Mouse (Mus musculus): Measurements from ENCODE around the gene Ctbp1. TPM values are rescaled to one million over a fixed set of nuclear protein-coding genes. Genes with fewer than 3 reads are reported as not detected.

Gene Ctbp1
- polyA plus RNA-seq (2015; fragmentation: Nextera tagmentation; extraction: Ambion mirVana), result 484 and 489 TPM in 2 replicates

- under 1% methylated on average over 19 of the region's 57 CpGs for WGBS
- Histone ChIP-seq H3K27ac (replicated peaks) (peak within 1 kb of the TSS; percentile 99), H3K4me3 (peak within 1 kb of the TSS; percentile 77), H3K9me3 (no peaks in the 10 kb centered on the region), H3K36me3 (no peaks in the 10 kb centered on the region), H3K4me1 (replicated peaks) (peaks cover 42% of the 10 kb centered on the region), H3K27me3 (no peaks in the 10 kb centered on the region), H3K4me2 (peak within 1 kb of the TSS; percentile 79), H3K9ac (peak within 1 kb of the TSS; percentile 94)
- ATAC-seq (ENCODE audit: low FRiP score, low read depth), result peak; percentile 91
These were observed at the start of gene Ctbp1 for GRCm38 (mm10) chr5:33274953-33275454. TSS of gene Ctbp1 (minus strand) at chr5:33274994.

- H3K9ac ChIP-seq, result no peak overlapping the region
- H3K4me1 ChIP-seq (replicated peaks), result no peaks in the 10 kb centered on the region
- no peak overlapping the region for H3K4me2 ChIP-seq
- no peak overlapping the region for H3K27ac ChIP-seq (replicated peaks)
- no peaks in the 10 kb centered on the region for H3K27me3 ChIP-seq
- no peaks in the 10 kb centered on the region for H3K9me3 ChIP-seq
- no peaks in the 10 kb centered on the region for H3K36me3 ChIP-seq
- WGBS, result 34% methylated on average over 2 of the region's 2 CpGs
- no peak for ATAC-seq (ENCODE audit: low FRiP score, low read depth)
- no peak overlapping the region for H3K4me3 ChIP-seq
These were observed 49.7 kb upstream of the Ctbp1 start for GRCm38 (mm10) chr5:33324491-33324890.

GRCm38 (mm10) chr5:33312192-33312591 lies 37.4 kb upstream of the Ctbp1 start:
- no peak for ATAC-seq (ENCODE audit: low FRiP score, low read depth)
- 77% methylated on average over 7 of the region's 7 CpGs for WGBS
- H3K9me3 ChIP-seq, result no peaks in the 10 kb centered on the region
- H3K4me2 ChIP-seq, result no peak overlapping the region
- no peak overlapping the region for H3K27ac ChIP-seq (replicated peaks)
- no peaks in the 10 kb centered on the region for H3K4me1 ChIP-seq (replicated peaks)
- no peaks in the 10 kb centered on the region for H3K36me3 ChIP-seq
- no peak overlapping the region for H3K4me3 ChIP-seq
- H3K27me3 ChIP-seq, result no peaks in the 10 kb centered on the region
- H3K9ac ChIP-seq, result no peak overlapping the region

- no peak for ATAC-seq (ENCODE audit: low FRiP score, low read depth)
These were observed 36.1 kb upstream of the Ctbp1 start for GRCm38 (mm10) chr5:33310704-33311462.

GRCm38 (mm10) chr5:33301801-33302200 lies 27.0 kb upstream of the Ctbp1 start:
- Histone ChIP-seq H3K9me3 (no peaks in the 10 kb centered on the region), H3K4me2 (no peak overlapping the region), H3K27ac (replicated peaks) (no peak overlapping the region), H3K4me1 (replicated peaks) (no peaks in the 10 kb centered on the region), H3K27me3 (no peaks in the 10 kb centered on the region), H3K9ac (no peak overlapping the region), H3K4me3 (no peak overlapping the region), H3K36me3 (no peaks in the 10 kb centered on the region)
- WGBS, result 87% methylated on average over 2 of the region's 2 CpGs
- ATAC-seq (ENCODE audit: low FRiP score, low read depth), result no peak

More at GRCm38 (mm10) chr5:33310704-33311462, 36.1 kb upstream of the Ctbp1 start:
- Histone ChIP-seq H3K9me3 (no peaks in the 10 kb centered on the region), H3K27me3 (no peaks in the 10 kb centered on the region), H3K4me2 (no peak overlapping the region), H3K4me3 (no peak overlapping the region), H3K4me1 (replicated peaks) (no peaks in the 10 kb centered on the region), H3K27ac (replicated peaks) (no peak overlapping the region), H3K36me3 (no peaks in the 10 kb centered on the region), H3K9ac (no peak overlapping the region)
- 64% methylated on average over 3 of the region's 3 CpGs for WGBS

GRCm38 (mm10) chr5:33297164-33297563 lies 22.4 kb upstream of the Ctbp1 start:
- Histone ChIP-seq H3K9ac (no peak overlapping the region), H3K9me3 (no peaks in the 10 kb centered on the region), H3K4me3 (no peak overlapping the region), H3K4me1 (replicated peaks) (peaks cover 11% of the 10 kb centered on the region; the same call in 1 of the 2 replicates), H3K4me2 (no peak overlapping the region), H3K36me3 (no peaks in the 10 kb centered on the region), H3K27ac (replicated peaks) (no peak overlapping the region), H3K27me3 (no peaks in the 10 kb centered on the region)
- WGBS, result 73% methylated on average over 6 of the region's 6 CpGs
- no peak for ATAC-seq (ENCODE audit: low FRiP score, low read depth)

- ATAC-seq (ENCODE audit: low FRiP score, low read depth), result peak; percentile 56; the same call in 1 of the 2 replicates
- H3K9me3 ChIP-seq, result no peaks in the 10 kb centered on the region
- peak overlapping the region; percentile 42 for H3K27ac ChIP-seq (replicated peaks)
- peak overlapping the region; percentile 28 for H3K4me2 ChIP-seq
- H3K27me3 ChIP-seq, result no peaks in the 10 kb centered on the region
- no peaks in the 10 kb centered on the region for H3K36me3 ChIP-seq
- no peak overlapping the region for H3K9ac ChIP-seq
- peaks cover 11% of the 10 kb centered on the region; the same call in 1 of the 2 replicates for H3K4me1 ChIP-seq (replicated peaks)
- 26% methylated on average over 16 of the region's 16 CpGs for WGBS
- no peak overlapping the region for H3K4me3 ChIP-seq
These were observed 19.1 kb upstream of the Ctbp1 start for GRCm38 (mm10) chr5:33293796-33294430.

- H3K27me3 ChIP-seq, result no peaks in the 10 kb centered on the region
- no peak overlapping the region for H3K27ac ChIP-seq (replicated peaks)
- H3K9me3 ChIP-seq, result no peaks in the 10 kb centered on the region
- H3K4me3 ChIP-seq, result no peak overlapping the region
- H3K36me3 ChIP-seq, result no peaks in the 10 kb centered on the region
- no peak for ATAC-seq (ENCODE audit: low FRiP score, low read depth)
- 0 out of 2 replicates have a peak, but pooled peaks cover 5% of the 10 kb centered on the region for H3K4me1 ChIP-seq (replicated peaks)
- H3K9ac ChIP-seq, result no peak overlapping the region
- no peak overlapping the region for H3K4me2 ChIP-seq
- 66% methylated on average over 7 of the region's 7 CpGs for WGBS
These were observed 9.2 kb upstream of the Ctbp1 start for GRCm38 (mm10) chr5:33283951-33284350.

- Histone ChIP-seq H3K4me1 (replicated peaks) (0 out of 2 replicates have a peak, but pooled peaks cover 5% of the 10 kb centered on the region), H3K27me3 (no peaks in the 10 kb centered on the region), H3K27ac (replicated peaks) (no peak overlapping the region), H3K36me3 (no peaks in the 10 kb centered on the region), H3K9ac (no peak overlapping the region), H3K4me3 (no peak overlapping the region), H3K9me3 (no peaks in the 10 kb centered on the region), H3K4me2 (no peak overlapping the region)
- no peak for ATAC-seq (ENCODE audit: low FRiP score, low read depth)
- WGBS, result 94% methylated on average over 1 of the region's 1 CpGs
These were observed 6.6 kb upstream of the Ctbp1 start for GRCm38 (mm10) chr5:33281428-33281827.

GRCm38 (mm10) chr5:33278950-33279349 lies 4.2 kb upstream of the Ctbp1 start:
- Histone ChIP-seq H3K4me1 (replicated peaks) (peaks cover 7% of the 10 kb centered on the region), H3K27ac (replicated peaks) (no peak overlapping the region), H3K36me3 (no peaks in the 10 kb centered on the region), H3K27me3 (no peaks in the 10 kb centered on the region), H3K4me2 (no peak overlapping the region), H3K9me3 (no peaks in the 10 kb centered on the region), H3K4me3 (no peak overlapping the region), H3K9ac (no peak overlapping the region)
- WGBS, result 50% methylated on average over 5 of the region's 5 CpGs
- ATAC-seq (ENCODE audit: low FRiP score, low read depth), result no peak

- Histone ChIP-seq H3K9me3 (no peaks in the 10 kb centered on the region), H3K4me1 (replicated peaks) (peaks cover 21% of the 10 kb centered on the region), H3K27ac (replicated peaks) (no peak overlapping the region), H3K4me3 (no peak overlapping the region), H3K36me3 (no peaks in the 10 kb centered on the region), H3K27me3 (no peaks in the 10 kb centered on the region), H3K9ac (no peak overlapping the region), H3K4me2 (no peak overlapping the region)
- 85% methylated on average over 2 of the region's 2 CpGs for WGBS
- ATAC-seq (ENCODE audit: low FRiP score, low read depth), result no peak
These were observed 2.5 kb upstream of the Ctbp1 start for GRCm38 (mm10) chr5:33277286-33277685.

- peak overlapping the region; percentile 93 for H3K9ac ChIP-seq
- no peaks in the 10 kb centered on the region for H3K27me3 ChIP-seq
- peaks cover 35% of the 10 kb centered on the region for H3K4me1 ChIP-seq (replicated peaks)
- H3K27ac ChIP-seq (replicated peaks), result peak overlapping the region; percentile 99
- 16% methylated on average over 1 of the region's 1 CpGs for WGBS
- H3K36me3 ChIP-seq, result no peaks in the 10 kb centered on the region
- no peaks in the 10 kb centered on the region for H3K9me3 ChIP-seq
- ATAC-seq (ENCODE audit: low FRiP score, low read depth), result no peak
- H3K4me2 ChIP-seq, result peak overlapping the region; percentile 79
- H3K4me3 ChIP-seq, result peak overlapping the region; percentile 77
These were observed 960 bp upstream of the Ctbp1 start for GRCm38 (mm10) chr5:33275754-33276153.
